Mouse (Mus musculus) bone marrow macrophage, adult 2 months (primary cell): ENCODE data around the gene Lmln.

Experiments
- CTCF ChIP-seq: IDR thresholded peaks from 2 replicates; pipeline ENCODE4 v1.5.1; 2012; ENCODE audit warnings: low read depth, mild to moderate bottlenecking, low read length, moderate library complexity
- POLR2A ChIP-seq: IDR thresholded peaks from 2 replicates; pipeline ENCODE4 v1.6.1; 2012; ENCODE audit warnings: mild to moderate bottlenecking, low read depth, low read length, borderline replicate concordance

DNA sequence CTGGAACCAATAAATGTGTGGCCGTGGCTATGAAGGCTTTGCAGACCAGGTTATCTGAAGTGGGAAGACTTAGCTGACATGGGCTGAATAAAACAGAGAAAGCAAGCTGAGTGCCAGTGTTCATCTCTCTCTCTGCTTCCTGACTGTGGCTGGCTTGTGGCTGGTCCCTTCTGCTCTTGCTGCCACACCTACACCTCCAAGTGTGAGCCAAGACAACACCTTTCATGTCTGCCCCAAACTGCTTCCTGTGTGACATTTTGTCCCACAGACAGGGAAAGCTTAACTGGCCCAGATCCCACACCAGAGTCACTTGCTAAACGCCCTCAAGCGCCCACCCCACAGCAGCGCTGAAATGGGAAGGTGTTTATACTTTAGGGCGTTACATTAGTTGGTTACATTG lies 9.2 kb upstream of the Lmln start:
- TF ChIP-seq CTCF (no peak), POLR2A (no peak)
